Mouse (Mus musculus): ENCODE results near the gene Gas7.

The Gas7 gene

DNA sequence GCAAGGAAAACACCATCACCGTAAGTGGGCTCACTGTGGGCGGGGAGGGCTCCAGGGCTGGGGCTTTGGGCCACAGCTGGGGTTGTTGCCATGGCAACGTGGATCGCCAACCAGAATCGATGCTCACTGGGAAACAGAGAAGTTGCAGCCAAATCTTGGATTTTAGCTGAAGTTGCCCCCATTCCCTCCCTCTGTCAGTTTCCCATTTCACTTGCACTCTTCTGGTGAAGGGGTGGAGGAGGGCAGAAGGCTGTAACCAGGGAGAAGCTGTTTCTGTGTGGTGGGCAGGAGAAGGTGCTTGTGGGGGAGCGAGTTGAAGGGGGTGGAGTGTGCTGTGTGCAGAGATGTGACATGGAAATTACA, 197.6 kb downstream of the Gas7 start:
- DNase-seq (ENCODE audit: low read depth, low spot score) = peak; percentile 88

GRCm38 (mm10) chr11:67653521-67654090, 198.4 kb downstream of the Gas7 start:
- peak; percentile 40 for DNase-seq (ENCODE audit: low read depth, low spot score)

DNA sequence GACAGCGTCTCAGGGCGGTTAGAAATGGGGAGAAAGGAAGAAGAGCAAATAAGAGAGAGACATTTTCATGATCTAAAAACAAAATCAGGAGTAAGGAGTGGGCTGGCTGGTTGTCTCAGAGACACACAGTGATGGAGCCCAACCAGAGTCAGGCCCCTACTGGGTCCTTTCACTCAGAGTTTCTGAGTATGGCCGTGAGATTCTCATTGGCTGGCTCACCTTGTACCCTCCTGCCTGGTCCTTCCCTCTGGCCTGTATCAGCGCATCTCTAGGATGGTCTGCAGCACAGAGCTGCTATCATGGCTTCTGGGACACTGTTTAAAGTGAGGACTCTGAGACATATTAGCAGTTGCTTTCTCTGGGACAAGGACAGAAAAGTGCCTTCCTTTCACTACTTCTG, 199.3 kb downstream of the Gas7 start:
- DNase-seq (ENCODE audit: low read depth, low spot score) = peak; percentile 62

DNA sequence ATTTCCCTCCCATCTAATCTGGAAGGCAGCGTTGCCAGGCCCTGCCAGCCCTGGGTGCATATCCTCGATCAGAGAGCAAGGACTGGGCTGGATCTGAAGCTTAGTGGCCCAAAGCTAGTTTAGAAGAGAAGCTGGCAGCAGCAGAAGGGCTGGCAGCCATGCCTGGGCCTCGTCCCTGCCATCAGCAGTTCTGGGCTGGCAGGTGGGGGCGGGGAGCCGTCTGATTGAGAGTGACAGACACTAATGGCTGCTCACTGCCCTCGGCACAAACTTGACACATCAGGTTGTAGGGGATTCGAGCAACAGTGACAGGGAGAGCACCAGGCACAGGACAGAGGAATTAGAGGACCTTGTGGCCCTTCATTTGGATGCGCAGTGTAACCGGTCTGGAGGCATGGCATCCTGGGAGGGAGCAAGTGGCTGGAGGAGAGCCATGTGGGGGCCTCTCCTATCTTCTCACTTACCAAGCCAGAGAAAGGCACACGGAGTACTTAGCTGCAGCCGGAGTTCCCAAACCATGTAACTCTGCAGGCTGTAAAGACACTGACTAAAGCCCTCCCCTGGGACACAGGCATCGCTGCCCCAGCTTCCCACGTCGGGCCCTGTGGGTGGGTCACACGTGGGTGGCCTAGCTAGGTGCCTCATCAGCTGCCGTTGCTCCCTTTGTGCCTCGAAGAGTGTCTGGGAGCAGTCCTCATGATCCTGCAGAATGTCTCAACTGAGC, 200.2 kb downstream of the Gas7 start:
- peak; percentile 87 for DNase-seq (ENCODE audit: low read depth, low spot score)

DNA sequence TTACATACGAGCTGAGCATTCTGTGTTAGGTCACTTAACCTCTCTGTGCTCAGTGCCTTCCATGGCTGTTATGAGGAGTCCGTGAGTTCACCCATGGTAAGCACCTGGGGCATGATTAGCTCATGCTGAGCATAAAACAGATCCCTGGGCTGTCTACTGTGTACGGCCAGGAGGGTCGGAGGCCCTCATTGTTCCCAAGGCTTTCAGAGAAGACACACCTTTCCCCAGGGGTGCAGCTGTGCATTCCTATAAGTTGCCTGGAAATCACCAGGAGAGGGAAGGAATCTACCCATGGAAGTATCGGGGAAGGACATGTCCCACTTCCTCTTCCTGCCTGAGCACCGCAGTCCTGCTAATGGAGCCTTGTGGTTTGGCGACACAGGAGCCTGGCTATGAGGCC, 201.1 kb downstream of the Gas7 start:
- DNase-seq (ENCODE audit: low read depth, low spot score) = no peak

- DNase-seq (ENCODE audit: low read depth, low spot score) = no peak
These were observed 201.6 kb downstream of the Gas7 start for GRCm38 (mm10) chr11:67656811-67657210.

- DNase-seq (ENCODE audit: low read depth, low spot score) = peak; percentile 85
These were observed 202.6 kb downstream of the Gas7 start for GRCm38 (mm10) chr11:67657685-67658382.

DNA sequence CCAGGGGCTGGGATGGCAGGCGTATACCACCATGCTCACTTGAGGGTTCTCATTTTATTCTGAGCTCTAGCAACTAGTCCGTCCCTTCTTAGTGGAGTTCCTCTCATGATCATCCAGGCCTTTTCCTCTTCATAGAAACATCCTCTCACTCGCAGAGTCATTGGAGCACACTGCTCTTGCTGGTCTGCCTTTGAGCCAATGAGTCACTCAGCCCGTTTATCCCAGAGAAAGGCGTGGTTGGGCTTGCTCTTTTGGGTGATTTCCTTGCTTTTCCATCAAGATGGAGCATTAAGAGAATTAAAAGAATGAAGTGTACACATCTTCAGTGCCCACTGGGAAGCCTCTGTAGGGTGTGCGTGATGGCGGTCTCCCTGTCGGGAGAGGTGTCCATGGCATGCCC, 206.2 kb downstream of the Gas7 start:
- peak; percentile 52 for DNase-seq (ENCODE audit: low read depth, low spot score)

DNA sequence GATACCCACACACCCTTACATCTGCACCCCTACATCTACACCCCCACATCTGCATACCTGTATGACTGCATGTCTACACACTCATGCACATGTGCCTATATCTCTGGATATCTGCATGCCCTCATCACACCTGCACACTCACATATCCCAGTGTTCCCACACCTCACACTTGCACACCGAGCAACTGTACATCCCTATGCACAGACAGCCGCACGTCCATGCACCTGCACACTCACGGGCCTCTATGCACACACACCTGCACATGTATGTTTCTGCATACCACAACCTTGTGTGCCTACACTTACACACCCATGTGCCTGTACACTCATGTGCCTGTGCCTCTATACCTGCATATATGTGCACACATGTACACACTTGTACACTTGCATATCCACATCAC, 208.2 kb downstream of the Gas7 start:
- DNase-seq (ENCODE audit: low read depth, low spot score) = no peak

GRCm38 (mm10) chr11:67664261-67664660, 209.0 kb downstream of the Gas7 start:
- DNase-seq (ENCODE audit: low read depth, low spot score) = peak; percentile 97

GRCm38 (mm10) chr11:67664918-67665317, 209.7 kb downstream of the Gas7 start:
- peak; percentile 83 for DNase-seq (ENCODE audit: low read depth, low spot score)

- DNase-seq (ENCODE audit: low read depth, low spot score) = peak; percentile 78
These were observed 210.9 kb downstream of the Gas7 start for GRCm38 (mm10) chr11:67666129-67666528.

DNA sequence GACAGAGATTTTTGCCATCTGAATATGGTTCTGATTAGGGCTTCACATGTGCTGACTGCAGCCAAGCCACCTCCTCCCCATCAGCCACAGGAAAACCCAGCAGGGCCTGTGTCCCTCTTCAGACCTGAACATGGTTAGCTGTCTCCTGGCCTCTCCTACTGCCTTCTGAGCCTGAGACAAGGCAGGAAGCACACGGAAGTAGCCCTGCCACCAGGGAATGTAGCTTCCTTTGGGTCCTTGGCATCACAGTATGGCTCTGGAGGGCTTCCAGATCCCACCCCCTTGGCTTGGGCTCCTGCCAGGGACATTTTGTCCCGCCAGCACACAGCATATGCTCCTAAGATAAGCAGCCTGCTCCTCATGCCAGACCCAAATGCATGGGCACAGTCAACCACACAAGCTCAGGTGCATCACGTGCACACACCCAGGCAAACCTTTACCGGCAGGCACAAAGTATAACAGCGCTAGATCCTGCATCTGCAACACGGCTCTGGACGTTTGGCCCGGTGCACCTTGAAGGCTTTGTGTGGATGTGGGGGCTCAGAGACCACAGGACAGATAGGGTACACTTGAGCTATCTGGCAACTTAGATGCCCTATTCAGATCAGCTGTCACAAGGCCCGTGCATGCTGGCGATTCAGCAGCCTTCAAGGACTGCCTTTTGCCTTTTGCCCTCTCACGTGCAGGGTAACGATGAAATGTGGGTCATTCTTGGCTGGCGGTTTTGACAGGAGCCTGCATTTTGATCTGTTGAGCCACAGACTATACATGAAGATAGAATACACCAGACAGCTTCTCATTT, 212.5 kb downstream of the Gas7 start:
- DNase-seq (ENCODE audit: low read depth, low spot score) = peak; percentile 96

DNA sequence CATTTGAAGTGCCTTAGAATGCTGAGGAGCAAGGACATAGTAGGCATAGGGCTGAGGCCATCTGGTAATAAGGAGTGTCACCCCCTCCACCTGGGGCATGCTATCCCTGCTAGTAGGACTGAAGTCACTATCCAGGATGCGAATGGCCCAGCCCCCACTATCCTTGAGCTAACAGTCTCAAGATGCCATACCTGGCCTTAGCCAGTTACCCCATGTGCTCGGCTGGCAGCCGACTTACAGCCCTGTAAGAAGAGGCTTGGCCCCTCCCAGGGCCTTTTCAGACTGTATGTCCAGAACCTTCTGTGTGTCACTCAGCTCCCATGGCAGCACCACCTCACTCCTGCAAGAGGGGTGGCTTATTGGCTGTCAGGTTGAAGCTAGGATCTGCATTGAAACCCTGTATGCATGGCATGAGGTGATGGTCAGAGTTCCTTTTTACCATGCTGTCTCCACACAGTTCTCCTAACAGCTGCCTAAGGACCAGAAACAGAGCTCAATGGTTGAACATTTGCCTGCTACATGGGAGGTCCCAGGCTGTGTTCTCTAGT, 213.3 kb downstream of the Gas7 start:
- DNase-seq (ENCODE audit: low read depth, low spot score) = peak; percentile 46

GRCm38 (mm10) chr11:67670031-67670430, 214.8 kb downstream of the Gas7 start:
- peak; percentile 97 for DNase-seq (ENCODE audit: low read depth, low spot score)

DNA sequence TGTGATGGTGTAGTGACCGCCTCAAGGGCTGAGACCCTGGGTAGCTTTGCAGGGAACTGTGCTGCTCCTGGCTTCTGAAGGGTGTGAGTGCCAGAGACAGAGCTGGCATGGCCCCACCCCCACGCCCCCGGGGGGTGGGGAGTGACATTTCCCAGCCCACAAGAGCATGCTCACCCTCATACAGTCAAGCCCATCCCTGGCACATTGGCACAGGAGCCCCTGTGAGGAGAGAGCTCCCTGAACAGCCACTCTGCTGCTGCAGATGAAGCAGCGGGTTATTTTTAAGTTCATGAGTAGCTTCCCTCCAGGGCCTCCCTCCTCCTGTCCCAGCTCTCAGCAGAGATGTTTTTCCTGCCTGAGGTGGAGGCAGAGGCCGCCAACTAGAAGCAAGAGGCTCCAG, 216.9 kb downstream of the Gas7 start:
- peak; percentile 90 for DNase-seq (ENCODE audit: low read depth, low spot score)

- DNase-seq (ENCODE audit: low read depth, low spot score) = peak; percentile 92
These were observed 220.6 kb downstream of the Gas7 start for GRCm38 (mm10) chr11:67675562-67676540.

- peak; percentile 51 for DNase-seq (ENCODE audit: low read depth, low spot score)
These were observed 224.1 kb downstream of the Gas7 start for GRCm38 (mm10) chr11:67679300-67679699.

DNA sequence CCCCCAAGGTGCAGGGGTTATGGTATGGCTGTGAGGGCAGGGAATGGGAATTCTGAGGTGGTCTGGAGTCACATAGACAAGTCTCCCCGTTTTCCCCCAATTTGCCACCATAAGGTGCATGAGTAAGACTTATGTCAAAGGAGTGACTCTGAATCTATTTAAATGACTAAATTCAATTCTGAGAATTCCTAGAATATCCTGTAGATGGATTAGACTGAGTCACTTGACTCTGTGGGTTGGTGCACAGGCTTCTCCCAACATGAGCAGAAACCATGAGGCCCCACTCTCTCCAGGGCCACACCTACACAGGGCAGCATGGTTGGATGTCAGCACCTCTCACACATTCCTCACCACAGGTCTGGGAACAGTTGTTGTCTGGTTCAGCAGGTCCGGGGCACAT, 224.7 kb downstream of the Gas7 start:
- DNase-seq (ENCODE audit: low read depth, low spot score) = peak; percentile 79

DNA sequence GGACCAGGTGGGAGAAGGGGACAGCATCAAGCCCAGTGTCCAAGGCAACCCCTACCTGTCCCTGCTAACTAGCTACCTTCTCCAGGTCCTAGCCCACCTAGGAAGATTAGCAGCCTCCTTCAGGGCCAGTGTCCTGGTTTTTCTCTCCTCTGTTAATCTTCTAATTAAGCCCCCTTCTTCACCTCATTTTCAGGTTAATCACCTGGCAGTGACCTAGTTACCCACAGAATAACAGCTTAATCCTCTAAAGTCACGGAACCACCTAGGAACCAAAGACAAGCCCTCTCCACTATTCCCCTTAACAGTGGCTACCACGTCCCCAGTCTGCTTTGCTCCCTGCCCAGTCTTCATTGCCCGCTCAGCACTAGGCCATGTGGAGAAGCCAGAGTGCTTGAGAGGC, 226.6 kb downstream of the Gas7 start:
- no peak for DNase-seq (ENCODE audit: low read depth, low spot score)

- DNase-seq (ENCODE audit: low read depth, low spot score) = peak; percentile 57
These were observed 230.9 kb downstream of the Gas7 start for GRCm38 (mm10) chr11:67686109-67686508.

Measured in brain, adult 2 months (tissue).